Mouse (Mus musculus): Measurements from ENCODE around the gene Fam69a. TPM values are rescaled to one million over a fixed set of nuclear protein-coding genes. Genes with fewer than 3 reads are reported as not detected.
"Not testable (repeated sequence)": the region's sequence is repeated elsewhere in the genome, so short reads cannot be mapped to it uniquely, and the experiment has no call there.

Gene Fam69a
- polyA plus RNA-seq, 1 experiment from 2014 or later = 8.9 TPM

- Histone ChIP-seq H3K4me2 (no peak overlapping the region), H3K4me1 (replicated peaks) (peaks cover 37% of the 10 kb centered on the region), H3K27me3 (no peaks in the 10 kb centered on the region), H3K9me3 (replicated peaks) (no peaks in the 10 kb centered on the region), H3K4me3 (replicated peaks) (no peak overlapping the region), H3K36me3 (replicated peaks) (no peaks in the 10 kb centered on the region), H3K9ac (no peak overlapping the region), H3K27ac (replicated peaks) (no peak overlapping the region)
- WGBS (ENCODE audit: insufficient replicate concordance) = 43% methylated on average over 1 of the region's 1 CpGs
- ATAC-seq (ENCODE audit: insufficient read depth) = no peak
Measured at GRCm38 (mm10) chr5:107979901-107980300, 7.0 kb downstream of the Fam69a start.

GRCm38 (mm10) chr5:107978289-107979035 lies 8.4 kb downstream of the Fam69a start:
- no peak overlapping the region for H3K27ac ChIP-seq (replicated peaks)
- H3K4me3 ChIP-seq (replicated peaks) = no peak overlapping the region
- peaks cover 28% of the 10 kb centered on the region for H3K4me1 ChIP-seq (replicated peaks)
- ATAC-seq (ENCODE audit: insufficient read depth) = no peak
- H3K9me3 ChIP-seq (replicated peaks) = no peaks in the 10 kb centered on the region
- H3K9ac ChIP-seq = no peak overlapping the region
- WGBS (ENCODE audit: insufficient replicate concordance) = 58% methylated on average over 6 of the region's 6 CpGs
- H3K27me3 ChIP-seq = no peaks in the 10 kb centered on the region
- H3K36me3 ChIP-seq (replicated peaks) = no peaks in the 10 kb centered on the region
- no peak overlapping the region for H3K4me2 ChIP-seq

DNA sequence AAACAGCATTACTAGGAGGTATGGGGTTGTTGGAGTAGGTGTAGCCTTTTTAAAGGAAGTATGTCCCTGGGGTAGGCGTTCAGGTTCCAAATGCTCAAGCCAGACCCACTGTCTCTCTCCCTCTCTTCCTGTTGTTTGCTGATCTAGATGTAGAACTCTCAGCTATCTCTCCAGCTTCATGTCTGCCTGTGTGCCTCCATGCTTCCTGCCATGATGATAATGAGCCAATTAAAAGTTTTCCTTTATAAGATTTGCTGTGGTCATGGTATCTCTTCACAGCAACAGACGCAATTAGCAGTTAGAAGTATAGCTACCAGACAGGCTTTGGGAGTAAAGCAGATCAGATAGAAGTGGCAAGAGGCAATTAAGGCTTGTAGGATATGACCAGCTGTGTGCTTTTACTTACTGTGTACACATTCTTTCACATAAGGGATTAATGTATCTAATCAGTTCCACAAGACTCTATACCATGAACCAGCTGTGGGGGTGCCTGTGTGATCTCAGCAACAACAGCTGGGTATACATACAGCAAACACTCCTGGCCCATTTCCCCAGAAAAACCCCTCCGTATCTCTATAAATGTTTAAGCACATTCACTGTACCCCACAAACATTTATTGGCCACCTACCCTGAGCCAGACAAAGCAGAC lies 9.1 kb downstream of the Fam69a start:
- Histone ChIP-seq H3K9me3 (replicated peaks) (no peaks in the 10 kb centered on the region), H3K4me3 (replicated peaks) (no peak overlapping the region), H3K27ac (replicated peaks) (no peak overlapping the region), H3K27me3 (no peaks in the 10 kb centered on the region), H3K9ac (no peak overlapping the region), H3K4me1 (replicated peaks) (peaks cover 35% of the 10 kb centered on the region), H3K4me2 (no peak overlapping the region), H3K36me3 (replicated peaks) (no peaks in the 10 kb centered on the region)
- 0 out of 2 replicates have a peak, but pooled peaks have one; percentile 10 for ATAC-seq (ENCODE audit: insufficient read depth)
- WGBS (ENCODE audit: insufficient replicate concordance) = 40% methylated on average over 3 of the region's 3 CpGs

DNA sequence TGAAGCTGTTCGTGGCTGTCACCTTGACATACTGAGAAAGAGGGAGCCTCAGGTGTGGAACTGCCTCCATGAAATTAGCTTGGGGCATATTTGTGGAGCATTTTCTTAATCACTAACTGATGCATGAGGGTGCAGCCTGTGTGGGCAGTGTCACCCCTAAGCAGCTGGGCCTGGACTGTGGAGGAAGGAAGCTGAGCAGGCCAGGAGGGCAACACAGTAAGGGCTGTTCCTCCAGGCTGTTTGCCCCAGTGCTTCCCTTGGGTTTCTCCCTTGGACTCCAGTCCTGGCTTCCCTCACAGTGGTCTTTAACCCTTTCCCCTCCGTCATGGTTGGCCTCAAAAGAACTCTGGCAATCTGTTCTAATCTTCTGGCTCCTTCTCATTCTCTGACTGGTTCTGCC lies 13.6 kb downstream of the Fam69a start:
- Histone ChIP-seq H3K27me3 (no peaks in the 10 kb centered on the region), H3K4me3 (replicated peaks) (no peak overlapping the region), H3K36me3 (replicated peaks) (no peaks in the 10 kb centered on the region), H3K9me3 (replicated peaks) (no peaks in the 10 kb centered on the region), H3K4me1 (replicated peaks) (peaks cover 58% of the 10 kb centered on the region), H3K4me2 (peak overlapping the region; percentile 50), H3K9ac (no peak overlapping the region), H3K27ac (replicated peaks) (peak overlapping the region; percentile 43)
- 51% methylated on average over 2 of the region's 2 CpGs for WGBS (ENCODE audit: insufficient replicate concordance)
- 0 out of 2 replicates have a peak, but pooled peaks have one; percentile 46 for ATAC-seq (ENCODE audit: insufficient read depth)

- peak overlapping the region; percentile 50 for H3K4me2 ChIP-seq
- H3K27me3 ChIP-seq = no peaks in the 10 kb centered on the region
- peak overlapping the region; percentile 79 for H3K27ac ChIP-seq (replicated peaks)
- H3K4me3 ChIP-seq (replicated peaks) = 0 out of 2 replicates have a peak overlapping the region, but pooled peaks have one; percentile 10
- H3K36me3 ChIP-seq (replicated peaks) = no peaks in the 10 kb centered on the region
- ATAC-seq (ENCODE audit: insufficient read depth) = peak; percentile 89
- 30% methylated on average over 13 of the region's 13 CpGs for WGBS (ENCODE audit: insufficient replicate concordance)
- no peaks in the 10 kb centered on the region for H3K9me3 ChIP-seq (replicated peaks)
- H3K4me1 ChIP-seq (replicated peaks) = peaks cover 58% of the 10 kb centered on the region
- H3K9ac ChIP-seq = no peak overlapping the region
Measured at GRCm38 (mm10) chr5:107972444-107973272, 14.2 kb downstream of the Fam69a start.

DNA sequence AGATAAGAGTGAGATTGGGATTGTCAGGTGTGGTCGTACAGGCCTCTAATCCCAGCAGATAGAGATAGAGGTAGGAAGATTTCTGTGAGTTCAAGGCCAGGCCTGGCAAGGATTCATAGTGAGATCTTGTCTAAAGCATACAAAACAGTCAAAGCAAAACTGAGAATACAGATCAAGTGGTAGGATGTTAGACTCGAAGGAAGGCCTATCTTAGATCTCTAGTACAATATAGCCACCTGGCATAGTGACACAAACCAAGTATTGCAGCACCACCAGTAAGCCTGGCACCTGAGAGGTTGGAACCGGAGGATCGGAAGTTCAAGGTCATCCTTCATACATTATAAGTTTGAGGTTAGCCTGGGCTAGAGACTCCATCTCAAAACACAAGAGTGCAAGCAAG lies 15.8 kb downstream of the Fam69a start:
- ATAC-seq (ENCODE audit: insufficient read depth) = no peak
- Histone ChIP-seq H3K27ac (replicated peaks) (no peak overlapping the region), H3K4me3 (replicated peaks) (no peak overlapping the region), H3K4me1 (replicated peaks) (peaks cover 67% of the 10 kb centered on the region), H3K36me3 (replicated peaks) (no peaks in the 10 kb centered on the region), H3K27me3 (no peaks in the 10 kb centered on the region), H3K9ac (no peak overlapping the region), H3K4me2 (no peak overlapping the region), H3K9me3 (replicated peaks) (no peaks in the 10 kb centered on the region)
- 70% methylated on average over 4 of the region's 4 CpGs for WGBS (ENCODE audit: insufficient replicate concordance)

DNA sequence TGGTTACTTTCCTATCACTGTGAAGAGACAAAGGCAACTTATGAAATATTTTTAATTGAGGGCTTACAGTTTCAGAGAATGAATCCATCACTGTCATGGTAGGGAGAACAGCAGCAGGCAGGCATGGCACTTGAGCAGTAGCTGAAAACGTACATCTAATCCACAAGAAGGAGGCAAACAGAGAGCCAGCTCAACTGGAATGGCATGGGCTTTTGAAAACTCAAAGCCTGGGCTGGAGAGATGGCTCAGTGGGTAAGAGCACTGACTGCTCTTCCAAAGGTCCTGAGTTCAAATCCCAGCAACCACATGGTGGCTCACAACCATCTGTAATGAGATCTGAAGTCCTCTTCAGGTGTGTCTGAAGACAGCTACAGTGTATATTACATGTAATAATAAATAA lies 17.1 kb downstream of the Fam69a start:
- not testable (repeated sequence) for ATAC-seq (ENCODE audit: insufficient read depth); H3K4me3 ChIP-seq (replicated peaks); H3K27me3 ChIP-seq; H3K36me3 ChIP-seq (replicated peaks); H3K9ac ChIP-seq; H3K4me2 ChIP-seq; H3K9me3 ChIP-seq (replicated peaks)
- H3K27ac ChIP-seq (replicated peaks) = peak overlapping the region; percentile 34; the same call in 1 of the 2 replicates
- WGBS (ENCODE audit: insufficient replicate concordance) = 77% methylated on average over 1 of the region's 1 CpGs
- peaks cover 79% of the 10 kb centered on the region for H3K4me1 ChIP-seq (replicated peaks)

- no peak overlapping the region for H3K4me2 ChIP-seq
- H3K27ac ChIP-seq (replicated peaks) = peak overlapping the region; percentile 77
- WGBS (ENCODE audit: insufficient replicate concordance) = 66% methylated on average over 3 of the region's 3 CpGs
- H3K4me3 ChIP-seq (replicated peaks) = no peak overlapping the region
- H3K4me1 ChIP-seq (replicated peaks) = peaks cover 84% of the 10 kb centered on the region
- H3K27me3 ChIP-seq = no peaks in the 10 kb centered on the region
- no peak for ATAC-seq (ENCODE audit: insufficient read depth)
- H3K36me3 ChIP-seq (replicated peaks) = no peaks in the 10 kb centered on the region
- H3K9me3 ChIP-seq (replicated peaks) = no peaks in the 10 kb centered on the region
- H3K9ac ChIP-seq = no peak overlapping the region
Measured at GRCm38 (mm10) chr5:107968079-107968478, 18.8 kb downstream of the Fam69a start.

- Histone ChIP-seq H3K9ac (no peak overlapping the region), H3K36me3 (replicated peaks) (no peaks in the 10 kb centered on the region), H3K27me3 (no peaks in the 10 kb centered on the region), H3K9me3 (replicated peaks) (no peaks in the 10 kb centered on the region), H3K27ac (replicated peaks) (peak overlapping the region; percentile 77), H3K4me1 (replicated peaks) (peaks cover 83% of the 10 kb centered on the region), H3K4me3 (replicated peaks) (no peak overlapping the region), H3K4me2 (peak overlapping the region; percentile 46)
- WGBS (ENCODE audit: insufficient replicate concordance) = 22% methylated on average over 4 of the region's 4 CpGs
- no peak for ATAC-seq (ENCODE audit: insufficient read depth)
Measured at GRCm38 (mm10) chr5:107966841-107967457, 19.9 kb downstream of the Fam69a start.

DNA sequence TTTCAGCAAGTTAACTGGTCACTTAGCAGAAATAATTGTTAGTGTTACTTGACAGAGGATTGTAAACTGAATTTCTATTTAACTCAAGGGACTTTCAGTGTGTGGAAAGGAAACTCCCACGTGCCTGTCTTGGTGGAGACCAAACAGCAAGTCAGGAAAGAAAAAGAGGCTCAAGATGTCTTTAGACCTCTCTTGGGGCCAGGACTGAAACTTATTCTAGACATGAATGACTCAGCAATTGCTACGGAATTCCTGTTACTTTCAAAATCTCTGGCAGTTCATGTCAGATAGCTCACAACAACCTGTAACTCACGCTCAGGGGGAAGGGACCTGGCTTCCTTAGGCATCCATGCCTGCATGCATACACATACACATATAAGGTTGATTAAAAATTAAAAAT lies 20.7 kb downstream of the Fam69a start:
- ATAC-seq (ENCODE audit: insufficient read depth) = no peak
- no peaks in the 10 kb centered on the region for H3K27me3 ChIP-seq
- H3K4me1 ChIP-seq (replicated peaks) = peaks cover 84% of the 10 kb centered on the region
- H3K4me2 ChIP-seq = peak overlapping the region; percentile 46
- WGBS (ENCODE audit: insufficient replicate concordance) = 21% methylated on average over 3 of the region's 3 CpGs
- H3K36me3 ChIP-seq (replicated peaks) = no peaks in the 10 kb centered on the region
- H3K9ac ChIP-seq = 0 out of 2 replicates have a peak overlapping the region, but pooled peaks have one; percentile 14
- H3K4me3 ChIP-seq (replicated peaks) = no peak overlapping the region
- no peaks in the 10 kb centered on the region for H3K9me3 ChIP-seq (replicated peaks)
- H3K27ac ChIP-seq (replicated peaks) = peak overlapping the region; percentile 77

Measured in liver, embryonic 15.5 days (tissue).